Mouse (Mus musculus) neural tube, embryonic 12.5 days (tissue): ENCODE measurements around the gene Pik3r3. TPM values are rescaled to one million over a fixed set of nuclear protein-coding genes. Genes with fewer than 3 reads are reported as not detected.

Experiments
- ATAC-seq: fragments of 200-750 bp; cut with Nextera tagmentation; 2 replicates; pipeline ENCODE4 v1.8.0; 2017; ENCODE audit warnings: low read depth, mild to moderate bottlenecking, moderate TSS enrichment, moderate library complexity; ENCODE audit not compliant: low FRiP score
- H3K27ac ChIP-seq: fragments of 300-500 bp; sonication (generic); 2 replicates; pipeline ENCODE4 v1.5.1; 2016
- H3K27me3 ChIP-seq: fragments of 300-500 bp; sonication (generic); replicated peaks from 2 replicates; pipeline ENCODE4 v1.6.1; 2016; ENCODE audit warnings: mild to moderate bottlenecking
- H3K36me3 ChIP-seq: fragments of 300-500 bp; sonication (generic); 2 replicates; pipeline ENCODE4 v1.6.1; 2016; ENCODE audit warnings: mild to moderate bottlenecking
- H3K4me1 ChIP-seq: fragments of 300-500 bp; sonication (generic); 2 replicates; pipeline ENCODE4 v1.6.1; 2016
- H3K4me2 ChIP-seq: fragments of 300-500 bp; sonication (generic); replicated peaks from 2 replicates; pipeline ENCODE4 v1.6.1; 2016; ENCODE audit warnings: mild to moderate bottlenecking
- H3K4me3 ChIP-seq: fragments of 300-500 bp; sonication (generic); 2 replicates; pipeline ENCODE4 v1.5.1; 2016
- H3K9ac ChIP-seq: fragments of 300-500 bp; sonication (generic); 2 replicates; pipeline ENCODE4 v1.6.1; 2016; ENCODE audit warnings: mild to moderate bottlenecking
- H3K9me3 ChIP-seq: fragments of 300-500 bp; sonication (generic); 2 replicates; pipeline ENCODE4 v1.6.1; 2016; ENCODE audit warnings: mild to moderate bottlenecking
- WGBS: fragments of 180-500 bp; shearing (Covaris S2); methylation state at CpG from one replicate; pipeline ENCODE4 v1.1.7; 2016; 5-methylcytosine and 5-hydroxymethylcytosine counted together
- polyA plus RNA-seq: library from polyadenylated mRNA; unstranded; fragments of >200 nt; fragmentation: Nextera tagmentation; extraction: Ambion mirVana; gene quantifications from 2 replicates; pipeline ENCODE4 v1.2.1, GENCODE M21; 2016

Pik3r3 gene
- polyA plus RNA-seq, 1 experiment from 2014 or later: 92.7 TPM

- H3K36me3 ChIP-seq: peaks cover 29% of the 10 kb centered on the region
- H3K9me3 ChIP-seq: no peaks in the 10 kb centered on the region
- no peak overlapping the region for H3K9ac ChIP-seq
- 96% methylated on average over 3 of the region's 3 CpGs for WGBS
- H3K4me1 ChIP-seq: no peaks in the 10 kb centered on the region
- H3K4me3 ChIP-seq: no peak overlapping the region
- no peak overlapping the region for H3K27ac ChIP-seq
- ATAC-seq: no peak
- H3K4me2 ChIP-seq: no peak overlapping the region
- H3K27me3 ChIP-seq: no peaks in the 10 kb centered on the region
These were observed 107.8 kb downstream of the Pik3r3 start for GRCm38 (mm10) chr4:116329256-116329655.

- no peaks in the 10 kb centered on the region for H3K27me3 ChIP-seq
- H3K9ac ChIP-seq: no peak overlapping the region
- no peak overlapping the region for H3K4me3 ChIP-seq
- 91% methylated on average over 1 of the region's 1 CpGs for WGBS
- H3K36me3 ChIP-seq: no peaks in the 10 kb centered on the region
- H3K4me2 ChIP-seq: no peak overlapping the region
- H3K9me3 ChIP-seq: no peaks in the 10 kb centered on the region
- H3K27ac ChIP-seq: no peak overlapping the region
- ATAC-seq: no peak
- no peaks in the 10 kb centered on the region for H3K4me1 ChIP-seq
These were observed 114.9 kb downstream of the Pik3r3 start for GRCm38 (mm10) chr4:116336294-116336693.

GRCm38 (mm10) chr4:116342119-116342518 is 120.7 kb downstream of the Pik3r3 start:
- H3K27me3 ChIP-seq: no peaks in the 10 kb centered on the region
- no peak overlapping the region for H3K4me3 ChIP-seq
- H3K9ac ChIP-seq: no peak overlapping the region
- H3K4me2 ChIP-seq: no peak overlapping the region
- no peak for ATAC-seq
- no peak overlapping the region for H3K27ac ChIP-seq
- H3K9me3 ChIP-seq: no peaks in the 10 kb centered on the region
- no peaks in the 10 kb centered on the region for H3K36me3 ChIP-seq
- no peaks in the 10 kb centered on the region for H3K4me1 ChIP-seq

GRCm38 (mm10) chr4:116352496-116352895 is 131.1 kb downstream of the Pik3r3 start:
- Histone ChIP-seq H3K27me3 (no peaks in the 10 kb centered on the region), H3K36me3 (no peaks in the 10 kb centered on the region), H3K9me3 (no peaks in the 10 kb centered on the region), H3K27ac (no peak overlapping the region), H3K9ac (no peak overlapping the region), H3K4me1 (no peaks in the 10 kb centered on the region), H3K4me3 (no peak overlapping the region), H3K4me2 (no peak overlapping the region)
- no peak for ATAC-seq
- WGBS: 86% methylated on average over 3 of the region's 3 CpGs

Other genes with a start within 250 kb of the Pik3r3 start
- gene Faah, start 203.7 kb upstream of the Pik3r3 start, polyA plus RNA-seq: 4.8 and 5.8 TPM in 2 replicates
- gene Nsun4, start 167.7 kb upstream of the Pik3r3 start, polyA plus RNA-seq: 16.2 and 19.7 TPM in 2 replicates
- 378 and 393 TPM in 2 replicates for gene Uqcrh, start 146.5 kb upstream of the Pik3r3 start, polyA plus RNA-seq
- 71.9 and 75.0 TPM in 2 replicates for gene Lrrc41, start 146.3 kb upstream of the Pik3r3 start, polyA plus RNA-seq
- 26.9 and 29.4 TPM in 2 replicates for gene Rad54l, start 97.9 kb upstream of the Pik3r3 start, polyA plus RNA-seq
- 60.8 and 68.4 TPM in 2 replicates for gene Pomgnt1, start 97.8 kb upstream of the Pik3r3 start, polyA plus RNA-seq
- 1.6 and 1.7 TPM in 2 replicates for gene Lurap1, start 70.3 kb upstream of the Pik3r3 start, polyA plus RNA-seq
- 0.09 TPM in 1 of 2 replicates, not detected in the other for gene Tspan1, start 54.0 kb upstream of the Pik3r3 start, polyA plus RNA-seq
- gene 1700042G07Rik, start 48.2 kb upstream of the Pik3r3 start, polyA plus RNA-seq: not detected in 2 replicates
- not detected in 2 replicates for gene Gm49337, start 48.2 kb upstream of the Pik3r3 start, polyA plus RNA-seq
- gene Mast2, start 242.6 kb downstream of the Pik3r3 start, polyA plus RNA-seq: 28.3 and 34.5 TPM in 2 replicates